Mouse (Mus musculus) myocyte (in vitro differentiated cells): ENCODE data around the gene Fbxl5.

ENCODE experiments used
- CEBPB ChIP-seq: IDR thresholded peaks from 2 replicates; pipeline ENCODE4 v1.6.1; 2011; ENCODE audit warnings: mild to moderate bottlenecking, moderate library complexity; ENCODE audit not compliant: poor library complexity, insufficient read depth, severe bottlenecking
- MAX ChIP-seq: IDR thresholded peaks from one replicate; pipeline ENCODE4 v1.6.1; 2011; ENCODE audit warnings: low read depth, mild to moderate bottlenecking, control low read depth
- MYOD1 ChIP-seq, 3 experiments: IDR thresholded peaks; one replicate each; pipeline ENCODE4 v1.6.1; 2011; ENCODE audit warnings: control low read depth in 2 of 3, low read depth in 2 of 3, mild to moderate bottlenecking in 2 of 3, moderate library complexity in 1 of 3; ENCODE audit not compliant: insufficient read length in 2 of 3, control insufficient read depth in 1 of 3
- POLR2A ChIP-seq: IDR thresholded peaks from one replicate; pipeline ENCODE4 v1.6.1; 2011; ENCODE audit warnings: low read depth, mild to moderate bottlenecking, control low read depth, moderate library complexity; ENCODE audit not compliant: insufficient read length
- POLR2AphosphoS2 ChIP-seq: IDR thresholded peaks from one replicate; pipeline ENCODE4 v1.6.1; 2011; ENCODE audit warnings: low read depth, control low read depth; ENCODE audit not compliant: insufficient read length

GRCm38 (mm10) chr5:43826883-43827282 lies 5.4 kb upstream of the Fbxl5 start:
- no peak for TF ChIP-seq POLR2A
- TF ChIP-seq MYOD1 (IDR thresholded peaks at IDR 0.05; ENCODE audit: control insufficient read depth in 1 of 3, insufficient read length in 2 of 3, low read depth in 2 of 3) = no peak
- no peak for TF ChIP-seq CEBPB
- TF ChIP-seq POLR2AphosphoS2 = no peak
- TF ChIP-seq MAX = no peak
